Mouse (Mus musculus): ENCODE data around the gene Cpa2.

The Cpa2 gene

DNA sequence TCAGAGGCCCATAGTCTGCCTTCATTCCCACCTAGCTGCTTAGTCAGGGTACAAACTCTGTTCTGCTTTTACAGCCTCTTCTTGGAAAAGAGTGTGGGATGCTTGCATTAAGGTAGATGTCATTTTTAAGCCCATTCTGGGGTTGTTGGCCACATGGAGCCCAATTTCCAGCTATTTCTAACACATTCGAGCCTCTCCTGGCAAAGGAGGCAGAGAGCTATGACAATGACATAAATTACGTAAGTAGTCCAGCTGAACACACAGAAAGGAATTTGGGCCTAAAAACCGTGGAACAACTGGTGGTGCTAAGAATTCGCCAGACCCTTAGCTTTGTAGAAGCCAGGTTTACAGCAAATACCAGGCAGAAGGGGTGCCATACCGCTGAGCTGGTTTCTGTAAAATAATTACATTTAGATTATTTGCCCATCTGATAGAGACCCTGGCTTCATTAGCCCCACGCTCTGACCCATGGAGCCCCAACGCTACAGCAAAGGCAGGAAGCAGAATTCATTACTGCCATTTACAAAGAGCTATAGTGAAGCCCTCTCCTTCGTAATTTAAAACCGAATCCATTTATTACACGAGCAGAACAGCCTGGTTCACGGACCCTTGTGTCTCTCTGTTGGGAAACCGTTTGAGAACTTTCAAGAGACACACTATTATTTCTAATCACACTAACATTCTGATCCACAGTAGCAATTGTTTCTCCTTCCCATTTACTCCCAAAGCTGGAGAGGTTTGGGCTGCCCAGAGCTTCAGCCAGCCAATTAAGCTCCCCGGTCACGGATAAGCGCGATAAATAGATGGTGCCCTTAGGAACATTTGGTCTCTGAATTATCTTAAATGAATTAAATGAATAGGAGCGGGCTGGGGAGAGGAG, 38.8 kb downstream of the Cpa2 start:
- no peak for DNase-seq (ENCODE audit: low spot score)

DNA sequence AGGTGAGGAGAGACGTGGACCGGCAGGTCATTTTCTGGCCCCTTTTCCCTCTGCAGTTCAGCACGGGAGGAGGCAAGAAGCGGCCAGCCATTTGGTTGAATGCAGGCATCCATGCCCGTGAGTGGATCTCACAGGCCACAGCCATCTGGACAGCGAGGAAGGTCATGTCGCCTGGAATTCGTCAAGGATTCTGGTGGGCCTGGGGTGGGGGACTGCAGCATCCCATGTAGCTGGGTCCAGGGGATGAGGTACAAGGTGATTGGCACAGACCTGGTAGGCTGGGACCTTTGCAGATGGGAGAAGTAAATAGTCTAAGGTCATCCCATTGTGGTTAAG, 39.4 kb downstream of the Cpa2 start:
- no peak for DNase-seq (ENCODE audit: low spot score)

DNA sequence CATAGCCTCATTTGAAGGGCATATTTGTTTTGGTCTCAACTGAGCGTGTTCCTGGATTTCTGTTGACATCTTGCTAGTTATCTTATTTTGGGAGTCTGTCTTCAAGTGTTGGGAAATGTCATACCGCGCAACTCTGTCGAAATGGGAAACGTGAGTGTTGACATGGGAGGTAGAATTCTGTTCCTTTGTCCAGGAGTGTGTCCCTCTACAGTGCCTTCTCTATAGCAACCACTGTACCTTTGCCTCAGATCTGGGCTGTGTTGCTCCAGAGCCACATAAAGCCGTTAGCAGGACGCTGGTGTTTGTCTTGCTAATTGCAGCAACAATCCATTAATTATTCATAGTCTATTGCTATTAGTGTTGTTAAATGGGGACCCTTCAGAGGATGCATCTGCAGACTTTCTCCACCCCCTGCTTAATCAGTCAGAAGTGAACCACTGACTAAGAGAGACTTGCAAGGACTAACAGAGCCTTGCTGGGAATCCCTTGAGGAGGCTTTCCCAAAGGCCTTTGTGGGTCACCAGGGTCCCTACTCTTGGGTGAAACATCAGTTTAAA, 45.6 kb downstream of the Cpa2 start:
- DNase-seq (ENCODE audit: low spot score), result no peak

DNA sequence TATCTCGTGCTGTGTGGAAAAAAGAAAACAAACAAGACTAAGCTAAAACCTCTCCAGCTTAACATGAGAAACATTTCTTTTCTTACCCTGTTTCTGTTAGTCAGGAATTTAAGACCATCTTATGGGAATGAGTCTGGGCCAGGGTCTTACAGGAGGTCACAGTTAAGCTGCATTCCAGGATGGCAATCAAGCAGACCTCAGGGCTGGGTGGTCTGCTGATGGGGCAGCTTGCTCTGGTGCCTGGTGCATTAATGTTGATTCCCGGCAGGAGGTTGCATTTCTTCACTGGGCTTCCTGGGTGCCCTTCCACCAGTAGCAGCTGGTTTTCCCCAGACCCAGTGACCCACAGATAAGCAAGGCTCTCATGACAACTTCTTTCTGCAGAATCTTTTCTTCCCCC, 48.4 kb downstream of the Cpa2 start:
- no peak for DNase-seq (ENCODE audit: low spot score)

DNA sequence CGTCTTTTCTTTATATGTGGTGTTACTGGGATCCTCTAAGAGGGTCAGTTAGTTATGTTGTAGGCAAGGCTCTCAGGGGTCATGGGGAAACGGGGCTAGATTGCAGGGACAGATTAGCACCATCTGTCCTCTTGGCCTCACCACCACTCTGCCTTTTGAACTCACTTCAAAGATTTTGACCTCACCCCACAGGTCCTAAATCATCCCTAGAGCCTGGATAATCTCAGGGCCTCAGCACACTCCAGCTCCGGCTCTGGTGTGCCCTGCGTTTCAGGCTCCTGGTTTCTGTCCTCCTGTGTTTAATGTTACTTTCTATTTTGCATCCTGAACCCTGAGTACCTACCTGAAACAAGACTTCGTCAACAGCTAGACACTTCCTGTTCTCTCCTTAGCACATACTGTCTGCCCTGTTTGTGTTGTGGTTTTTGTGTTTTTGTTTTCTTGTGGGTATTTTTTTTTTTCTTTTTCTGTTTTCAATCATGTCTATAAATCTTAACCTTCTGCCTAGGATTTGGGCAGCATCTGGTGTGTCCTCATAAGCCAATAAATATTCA, 50.5 kb downstream of the Cpa2 start:
- no peak for DNase-seq (ENCODE audit: low spot score)

DNA sequence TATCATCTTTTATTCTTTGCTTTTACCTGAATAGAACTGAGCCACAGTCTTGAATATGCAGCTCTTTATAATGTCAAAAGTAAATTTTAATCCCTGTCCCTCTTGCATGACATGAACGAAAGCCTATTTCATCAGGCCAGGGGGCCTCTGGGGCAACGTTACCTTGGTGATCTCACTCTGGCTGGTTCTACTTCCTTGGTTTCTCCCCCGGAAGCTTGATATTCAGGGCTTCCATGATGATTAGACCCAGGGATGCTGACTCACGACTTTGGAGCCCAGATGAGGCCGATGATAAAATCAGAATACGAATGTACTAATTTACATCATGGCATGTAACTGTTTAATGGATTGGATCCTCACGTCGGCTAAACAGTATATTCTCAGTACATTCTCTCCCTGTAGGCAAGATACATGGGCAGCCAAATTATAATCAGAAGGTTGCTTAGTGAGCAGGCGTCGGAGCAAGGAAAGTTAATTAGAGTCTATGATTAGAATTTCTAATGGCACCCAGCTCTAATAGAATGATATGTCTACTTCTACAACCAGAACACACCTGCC, 51.1 kb downstream of the Cpa2 start:
- no peak for DNase-seq (ENCODE audit: low spot score)

DNA sequence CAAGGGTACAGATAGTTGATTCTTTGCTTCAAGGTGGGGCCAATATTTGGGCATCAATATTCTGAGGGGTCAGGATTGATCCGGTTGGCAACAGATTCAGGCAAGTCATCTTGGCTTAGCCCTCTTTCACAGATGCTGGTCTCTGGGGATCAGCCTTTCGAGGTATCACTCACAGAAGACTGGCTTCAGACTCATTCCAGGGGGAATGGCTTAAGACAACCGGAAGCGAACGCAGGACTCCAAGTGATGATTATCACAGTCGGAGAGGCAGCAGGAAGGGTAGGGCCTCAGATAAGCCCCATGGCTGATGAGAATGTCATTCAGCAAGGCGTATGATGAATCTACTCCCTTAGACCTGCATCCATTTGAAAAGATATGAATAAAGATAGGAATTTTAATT, 53.0 kb downstream of the Cpa2 start:
- no peak for DNase-seq (ENCODE audit: low spot score)

DNA sequence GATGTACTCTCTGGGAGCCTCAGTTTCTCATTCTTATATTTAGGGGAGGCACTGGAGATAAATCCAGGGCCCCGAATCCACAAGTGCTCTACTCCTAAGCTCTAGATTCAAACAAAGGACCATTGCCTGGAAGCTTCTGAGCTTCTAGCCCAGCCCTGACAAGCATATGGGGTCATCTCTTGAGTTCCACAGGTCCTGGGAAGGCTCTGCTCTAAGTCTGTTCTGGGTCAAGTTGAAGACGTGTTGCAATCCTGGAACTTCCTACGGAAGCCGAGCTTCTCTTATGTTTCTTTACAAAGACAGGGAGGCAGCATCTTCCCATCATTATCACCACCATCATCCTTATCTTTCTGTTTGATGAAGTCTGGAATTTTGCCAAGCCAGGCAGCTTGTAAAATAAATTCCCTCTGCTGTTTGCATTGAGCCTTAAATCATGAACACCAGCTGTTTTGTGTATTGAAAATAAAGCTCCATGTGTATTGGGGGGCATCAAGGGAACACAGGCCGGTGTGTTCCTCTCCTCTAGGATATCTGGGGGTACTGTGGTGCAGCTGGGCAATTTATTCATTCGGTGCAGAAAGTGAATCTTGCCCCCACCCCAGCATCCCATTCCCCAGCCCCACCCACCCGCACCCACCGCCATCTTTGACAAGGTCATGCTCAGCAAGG, 55.0 kb downstream of the Cpa2 start:
- no peak for DNase-seq (ENCODE audit: low spot score)

DNA sequence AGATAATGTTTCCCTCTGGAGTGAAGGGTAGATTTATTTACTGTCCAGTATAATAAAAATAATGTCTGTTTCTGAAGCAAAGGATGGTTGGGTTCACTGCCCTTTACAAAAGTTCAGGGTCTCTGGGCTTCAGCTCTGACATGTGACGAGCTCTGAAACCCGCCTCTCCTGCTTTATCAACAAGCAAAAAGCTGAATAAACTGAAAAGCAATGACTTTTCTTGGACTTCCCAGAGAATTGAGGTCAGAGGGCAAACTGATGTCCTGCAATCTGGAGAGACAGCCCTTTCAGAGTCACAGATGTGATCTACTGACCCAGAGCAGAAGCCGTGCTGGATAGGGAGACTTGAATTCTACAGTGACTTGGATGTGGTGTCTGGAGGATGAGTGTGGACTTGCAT, 58.7 kb downstream of the Cpa2 start:
- DNase-seq (ENCODE audit: low spot score), result no peak

DNA sequence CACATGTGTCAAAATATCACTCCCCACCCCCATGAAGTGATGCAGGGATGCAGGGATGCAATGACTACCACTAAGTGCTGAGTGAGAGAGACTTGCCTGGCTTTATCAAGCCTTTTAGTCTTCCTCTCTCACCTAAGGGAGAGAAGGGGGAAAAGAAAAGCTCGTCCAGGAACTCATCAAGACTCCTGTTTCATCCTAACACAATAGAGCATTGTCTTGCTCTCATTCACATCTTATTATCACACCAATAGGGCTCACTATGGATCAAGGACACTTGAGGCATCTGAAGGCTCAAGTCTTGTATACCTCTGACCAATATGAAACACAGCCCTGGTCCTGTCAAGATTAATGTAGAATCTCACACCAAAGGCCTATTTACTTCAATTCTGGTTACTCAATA, 59.6 kb downstream of the Cpa2 start:
- no peak for DNase-seq (ENCODE audit: low spot score)

DNA sequence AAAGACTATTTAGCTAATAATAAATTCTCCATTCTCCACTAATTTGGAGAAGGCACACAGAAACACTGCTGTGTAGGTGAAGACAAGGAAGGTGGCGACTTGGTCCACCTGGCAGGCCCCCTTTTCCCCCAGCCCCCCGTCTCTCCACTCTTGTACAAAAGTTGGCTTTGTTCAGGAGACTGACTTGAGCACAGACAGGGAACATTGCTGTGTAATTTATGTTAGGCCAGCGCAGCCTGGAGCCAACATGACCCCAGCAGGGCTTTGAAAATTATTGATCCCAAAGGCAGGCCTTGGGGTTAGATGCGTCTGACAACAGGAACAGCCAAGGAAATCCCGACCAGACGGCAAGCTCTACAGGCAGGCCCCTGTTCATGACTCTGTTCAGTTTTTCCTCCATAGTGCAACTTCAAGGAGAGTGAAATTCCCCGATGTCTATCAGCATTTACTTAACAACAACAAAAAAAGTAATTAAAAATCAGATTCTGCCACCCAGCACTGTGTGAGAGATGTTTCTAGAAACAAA, 63.0 kb downstream of the Cpa2 start:
- DNase-seq (ENCODE audit: low spot score), result no peak

DNA sequence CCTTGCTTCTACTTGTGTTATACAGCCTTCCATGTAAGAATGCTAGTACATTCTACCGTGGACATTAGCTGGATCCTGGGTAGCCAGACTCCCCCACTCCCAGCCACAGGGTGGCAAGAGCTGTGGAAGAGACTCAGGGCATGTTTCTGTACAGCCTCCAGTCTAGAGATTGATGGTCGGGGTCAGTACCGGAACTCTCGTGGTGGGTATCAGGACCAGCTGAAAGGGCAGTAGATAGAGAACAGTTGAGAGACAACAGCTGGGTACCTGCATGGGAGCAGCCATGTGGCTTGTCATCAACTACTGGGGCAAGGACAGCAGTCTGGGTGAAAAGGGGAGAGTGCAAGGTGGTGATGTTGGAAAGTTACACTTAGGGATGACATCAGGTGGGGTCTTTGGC, 63.7 kb downstream of the Cpa2 start:
- DNase-seq (ENCODE audit: low spot score), result no peak

DNA sequence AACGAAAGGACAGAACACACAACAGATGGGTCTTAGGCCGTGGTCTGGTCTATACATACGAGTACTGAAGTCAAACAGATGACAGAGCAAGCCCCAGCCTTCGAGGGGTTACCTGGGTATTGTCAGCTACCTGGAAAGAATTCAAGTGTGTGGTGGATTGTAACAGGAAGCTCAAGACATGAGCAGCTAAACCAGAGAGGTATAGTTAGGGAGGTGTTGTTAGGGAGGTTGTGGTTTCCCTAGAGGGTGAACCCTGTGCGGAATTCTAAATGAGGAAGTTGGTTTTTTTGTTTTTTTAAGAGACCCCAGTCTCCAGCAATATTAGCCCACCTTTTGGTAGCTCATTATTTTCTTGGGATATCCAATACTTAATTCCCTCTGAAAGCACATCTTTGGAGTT, 64.3 kb downstream of the Cpa2 start:
- no peak for DNase-seq (ENCODE audit: low spot score)

DNA sequence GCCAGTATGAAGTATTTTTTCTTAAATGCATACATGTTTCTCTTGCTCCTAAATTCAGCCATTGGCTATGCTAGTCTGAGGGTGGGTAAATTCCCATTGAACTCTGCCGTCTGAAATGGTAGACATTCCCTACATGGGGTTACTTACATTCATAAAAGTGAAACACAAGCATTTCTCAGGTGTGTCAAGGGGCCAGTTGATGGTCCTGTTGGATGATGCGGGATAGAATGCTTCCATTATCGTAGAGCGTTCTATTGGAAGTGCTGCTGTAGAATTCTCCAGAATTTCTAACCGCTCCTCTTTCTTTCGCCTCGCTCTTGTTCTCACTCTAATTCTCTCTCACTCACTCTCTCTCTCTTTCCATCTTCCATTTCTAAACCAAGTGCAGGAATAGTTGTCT, 69.3 kb downstream of the Cpa2 start, which contains the start of gene Cpa5:
Cpa5 (plus strand) TSS at position 301 of the 400 bp plus-strand sequence.
- DNase-seq (ENCODE audit: low spot score), result no peak

DNA sequence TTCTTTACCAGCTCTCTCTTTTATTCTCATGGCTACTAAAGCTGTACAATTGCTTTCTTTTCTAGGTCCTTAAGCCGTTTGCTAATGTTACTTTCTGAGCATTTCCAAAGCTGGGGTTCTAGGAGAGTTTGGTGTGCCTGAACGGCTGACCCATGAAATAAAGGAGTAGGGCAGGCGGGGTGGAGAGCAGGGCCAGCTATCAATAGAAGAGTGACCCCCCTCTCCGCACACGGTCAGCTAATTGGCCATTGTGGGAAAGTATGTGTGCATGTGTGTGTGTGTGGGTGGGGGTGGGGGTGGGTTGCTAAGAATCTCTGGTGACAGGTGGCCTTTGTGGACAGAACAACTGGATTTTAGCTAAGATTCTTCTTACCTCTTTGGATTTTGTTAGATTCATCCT, 69.8 kb downstream of the Cpa2 start:
- DNase-seq (ENCODE audit: low spot score), result no peak
